Mouse (Mus musculus): Measurements from ENCODE around the gene Disc1.

DNA sequence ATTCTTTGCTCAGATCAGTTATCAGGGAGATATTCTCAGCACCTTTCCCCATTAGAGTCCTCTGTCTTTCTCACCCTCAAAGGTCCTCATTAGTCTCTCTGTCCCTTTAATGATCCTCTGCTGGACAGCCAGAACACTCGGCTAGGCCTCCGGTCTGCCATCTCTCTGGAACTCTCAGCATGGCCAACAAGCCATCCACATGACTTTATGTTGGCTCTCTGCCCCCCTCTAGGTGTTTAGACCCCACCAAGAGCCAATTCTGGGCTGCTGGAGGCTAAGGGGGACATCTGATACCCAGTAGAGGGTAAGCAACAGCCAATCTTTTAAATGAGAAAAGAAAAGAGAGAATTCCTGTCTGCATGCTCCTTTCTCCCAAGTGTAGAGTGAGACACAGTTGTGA is 203.7 kb downstream of the Disc1 start:
- TF ChIP-seq GATA1 (IDR thresholded peaks at IDR 0.05; ENCODE audit: low read length) = no peak
- no peak for TF ChIP-seq TAL1 (IDR thresholded peaks at IDR 0.05; ENCODE audit: low read length)

Data from erythroblast, embryonic 14.5 days (primary cell).